Mouse (Mus musculus) cortical plate, adult 2 months (tissue): ENCODE results near the gene Tap1. TPM values are rescaled to one million over a fixed set of nuclear protein-coding genes. Genes with fewer than 3 reads are reported as not detected.

ENCODE experiments used
- H3K27ac ChIP-seq: fragments of 200-500 bp; 2 replicates; pipeline ENCODE4 v1.5.1; 2012; ENCODE audit warnings: low read length, control low read depth, inconsistent platforms; ENCODE audit not compliant: insufficient read depth
- H3K4me1 ChIP-seq: fragments of 200-500 bp; 2 replicates; pipeline ENCODE4 v1.6.1; 2011; ENCODE audit warnings: low read length; ENCODE audit not compliant: control insufficient read depth, insufficient read depth
- H3K4me3 ChIP-seq: fragments of 200-500 bp; 2 replicates; pipeline ENCODE4 v1.5.1; 2011; ENCODE audit warnings: mild to moderate bottlenecking, low read length, control low read depth; ENCODE audit not compliant: insufficient read depth
- CTCF ChIP-seq: fragments of 200-500 bp; IDR thresholded peaks from 2 replicates; pipeline ENCODE4 v1.5.1; 2011; ENCODE audit warnings: mild to moderate bottlenecking, control low read depth, low read length; ENCODE audit not compliant: insufficient read depth; ENCODE audit errors: extremely low read depth
- POLR2A ChIP-seq: fragments of 200-500 bp; IDR thresholded peaks from 2 replicates; pipeline ENCODE4 v1.6.1; 2011; ENCODE audit warnings: mild to moderate bottlenecking, low read length, control low read depth; ENCODE audit not compliant: insufficient read depth; ENCODE audit errors: extremely low read depth
- polyA plus RNA-seq: library from polyadenylated mRNA; depleted of rRNA; stranded (reverse); fragments of >200 nt; gene quantifications from 2 replicates; pipeline ENCODE4 v1.2.3, GENCODE M21; 2012

Tap1 gene
- polyA plus RNA-seq, 1 experiment: 3.4 TPM

DNA sequence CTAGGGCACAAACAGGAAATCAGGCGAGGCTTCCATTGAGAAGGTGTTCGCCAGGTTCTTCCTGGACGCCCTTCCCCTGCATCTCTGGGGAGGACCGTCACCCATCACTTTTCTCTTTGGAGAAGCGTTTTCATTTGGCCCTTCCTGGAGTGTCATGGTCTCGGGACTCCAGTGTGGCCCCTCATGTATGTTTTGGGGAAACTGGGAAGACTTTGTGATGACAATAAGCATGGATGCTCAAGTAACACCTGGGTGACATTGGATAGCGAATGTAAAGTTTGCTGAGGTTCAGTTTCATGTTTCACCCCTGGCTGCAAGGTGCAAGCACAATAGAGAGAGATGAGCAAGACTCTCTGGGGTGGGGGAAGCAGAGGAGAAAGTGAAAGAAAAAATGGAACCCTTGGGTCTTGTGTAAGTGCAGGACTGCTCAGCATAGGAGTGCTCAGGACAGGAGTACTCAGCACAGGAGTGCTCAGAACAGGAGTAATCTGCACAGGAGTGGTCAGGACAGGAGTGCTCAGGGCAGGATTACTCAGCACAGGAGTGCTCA is 14.2 kb downstream of the Tap1 start:
- H3K27ac ChIP-seq: no peak overlapping the region
- H3K4me3 ChIP-seq: no peak overlapping the region
- H3K4me1 ChIP-seq: no peaks in the 10 kb centered on the region; the same call in 1 of the 2 replicates
- no peak for TF ChIP-seq POLR2A

DNA sequence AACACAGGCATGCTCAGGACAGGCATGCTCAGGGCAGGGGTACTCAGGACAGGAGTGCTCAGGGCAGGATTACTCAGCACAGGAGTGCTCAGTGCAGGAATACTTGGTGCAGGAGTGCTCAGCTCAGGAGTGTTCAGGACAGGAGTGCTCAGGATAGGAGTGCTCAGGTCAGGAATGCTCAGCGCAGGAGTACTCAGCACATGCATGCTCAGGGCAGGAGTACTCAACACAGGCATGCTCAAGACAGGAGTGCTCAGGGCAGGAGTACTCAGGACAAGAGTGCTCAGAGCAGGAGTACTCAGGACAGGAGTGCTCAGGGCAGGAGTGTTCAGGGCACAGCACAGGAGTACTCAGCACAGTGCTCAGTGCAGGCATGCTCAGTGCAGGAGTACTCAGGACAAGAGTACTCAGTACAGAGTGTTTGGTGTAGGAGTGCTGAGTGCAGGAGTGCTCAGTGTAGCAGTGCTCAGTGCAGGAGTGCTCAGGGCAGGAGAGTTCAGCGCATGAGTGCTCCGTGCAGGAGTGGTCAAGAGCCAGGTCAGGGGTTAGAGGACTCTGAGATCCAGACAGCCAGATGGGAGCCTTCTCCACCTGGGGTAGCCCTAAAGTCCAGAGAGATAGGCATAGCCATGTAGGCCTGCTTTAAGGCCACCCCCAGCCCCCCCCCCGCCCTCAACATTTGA is 15.5 kb downstream of the Tap1 start:
- Histone ChIP-seq H3K27ac (no peak overlapping the region), H3K4me3 (no peak overlapping the region), H3K4me1 (no peaks in the 10 kb centered on the region; the same call in 1 of the 2 replicates)
- no peak for TF ChIP-seq CTCF
- TF ChIP-seq POLR2A: no peak

DNA sequence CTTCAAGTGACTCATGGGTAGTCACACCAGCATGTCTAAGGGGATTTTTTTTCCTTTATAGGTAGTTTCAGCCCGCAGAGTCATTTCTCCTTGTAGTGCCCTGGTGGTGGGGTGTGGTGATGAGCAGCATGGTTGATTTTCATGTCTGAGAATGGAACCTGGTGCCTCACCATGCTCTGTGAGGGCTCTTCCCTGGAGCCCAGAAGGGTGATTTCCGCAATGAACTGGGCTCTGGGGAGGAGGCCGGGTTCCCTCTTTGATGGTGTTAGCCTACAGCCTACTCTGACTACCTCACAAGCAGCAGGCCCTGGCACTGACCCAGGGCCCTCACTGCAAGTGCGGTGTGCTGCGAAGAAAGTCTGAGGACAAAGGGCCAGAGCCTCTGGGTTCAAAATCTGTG is 16.1 kb downstream of the Tap1 start, which contains the start of gene Tap2:
Gene Tap2 (plus strand): TSS at position 84 of the 400 bp plus-strand sequence.
- Histone ChIP-seq H3K4me3 (peak within 1 kb of the TSS; percentile 89), H3K27ac (no peak within 1 kb of the TSS), H3K4me1 (no peaks in the 10 kb centered on the region; the same call in 1 of the 2 replicates)
- TF ChIP-seq POLR2A (no peak), CTCF (no peak)

DNA sequence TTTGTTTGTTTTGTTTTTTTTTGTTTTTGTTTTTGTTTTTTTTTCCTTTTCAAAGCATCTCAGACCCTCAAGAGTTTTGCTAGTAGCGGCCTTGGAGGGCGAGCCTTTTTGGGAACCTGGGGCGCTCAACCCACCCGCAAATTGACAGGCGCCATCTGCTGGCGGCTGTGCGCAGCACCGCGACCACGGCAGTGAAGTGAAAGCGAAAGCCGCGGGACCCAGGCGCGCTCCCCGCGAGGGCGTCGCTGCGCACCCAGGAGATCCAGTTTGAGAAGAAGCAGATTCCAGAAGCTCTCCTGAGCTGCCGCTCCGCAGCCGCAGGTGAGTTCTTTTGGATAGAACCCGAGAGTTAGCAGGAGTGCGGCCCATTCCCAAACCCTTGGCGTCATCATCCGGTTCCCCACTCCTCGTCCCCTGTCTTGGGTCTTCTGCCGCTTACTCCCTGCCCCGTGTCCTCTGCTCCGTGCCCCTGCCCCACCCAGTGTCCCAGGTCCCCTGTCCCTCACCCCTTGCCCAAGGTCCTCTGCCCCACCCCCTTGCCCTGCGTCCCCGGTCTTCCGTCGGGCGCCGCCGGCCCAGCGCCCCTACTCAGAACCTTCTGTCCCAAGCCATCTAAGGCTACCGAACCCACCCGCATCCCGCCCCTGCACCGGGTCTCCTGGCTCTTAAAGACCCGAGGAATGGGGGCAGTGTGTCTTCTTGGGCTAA is 17.1 kb downstream of the Tap1 start:
- Histone ChIP-seq H3K27ac (no peak overlapping the region), H3K4me3 (peak overlapping the region; percentile 89), H3K4me1 (no peaks in the 10 kb centered on the region)
- TF ChIP-seq CTCF: peak; percentile 64
- TF ChIP-seq POLR2A: no peak

DNA sequence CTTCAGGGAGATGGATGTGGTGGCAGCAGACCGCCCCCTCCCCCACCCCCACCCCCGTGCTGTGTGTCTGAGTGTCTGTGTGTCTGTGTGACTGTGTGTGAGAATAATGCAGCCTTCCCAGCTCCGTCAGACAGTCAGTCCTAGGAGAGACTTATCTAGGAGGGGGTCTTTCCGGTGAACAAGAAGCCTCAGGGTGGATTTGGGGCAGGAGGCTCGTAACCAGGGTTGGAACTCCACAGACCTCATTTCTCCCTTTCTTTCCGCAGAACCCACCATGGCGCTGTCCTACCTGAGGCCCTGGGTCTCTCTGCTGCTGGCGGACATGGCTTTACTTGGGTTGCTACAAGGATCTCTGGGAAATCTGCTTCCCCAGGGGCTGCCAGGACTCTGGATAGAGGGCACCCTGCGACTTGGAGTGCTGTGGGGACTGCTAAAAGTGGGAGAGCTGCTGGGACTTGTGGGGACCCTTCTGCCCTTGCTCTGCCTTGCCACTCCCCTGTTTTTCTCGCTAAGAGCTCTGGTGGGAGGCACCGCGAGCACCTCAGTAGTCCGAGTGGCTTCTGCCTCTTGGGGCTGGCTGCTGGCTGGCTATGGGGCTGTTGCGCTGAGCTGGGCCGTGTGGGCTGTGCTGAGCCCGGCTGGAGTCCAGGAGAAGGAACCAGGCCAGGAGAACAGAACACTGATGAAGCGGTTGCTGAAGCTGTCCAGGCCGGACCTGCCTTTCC is 17.8 kb downstream of the Tap1 start:
- TF ChIP-seq CTCF: no peak
- no peak for TF ChIP-seq POLR2A
- H3K27ac ChIP-seq: no peak overlapping the region
- no peaks in the 10 kb centered on the region for H3K4me1 ChIP-seq
- H3K4me3 ChIP-seq: peak overlapping the region; percentile 89

DNA sequence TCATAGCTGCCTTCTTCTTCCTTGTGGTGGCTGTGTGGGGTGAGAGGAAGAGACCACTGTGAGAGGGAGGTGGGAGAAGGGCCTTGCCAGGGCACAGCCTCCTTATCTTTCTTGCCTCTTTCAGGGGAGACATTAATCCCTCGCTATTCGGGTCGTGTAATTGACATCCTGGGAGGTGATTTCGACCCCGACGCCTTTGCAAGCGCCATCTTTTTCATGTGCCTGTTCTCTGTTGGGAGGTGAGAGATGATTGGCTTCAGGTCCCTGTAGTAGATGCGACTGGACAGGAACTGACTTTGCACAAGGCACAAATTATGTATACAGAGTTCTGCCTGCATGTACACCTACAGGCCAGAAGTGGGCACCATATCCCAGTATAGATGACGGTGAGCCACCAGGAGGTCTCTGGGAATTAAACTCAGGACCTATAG is 18.4 kb downstream of the Tap1 start:
- no peaks in the 10 kb centered on the region for H3K4me1 ChIP-seq
- TF ChIP-seq CTCF (peak; percentile 37), POLR2A (no peak)
- H3K27ac ChIP-seq: no peak overlapping the region
- peak overlapping the region; percentile 89; the same call in 1 of the 2 replicates for H3K4me3 ChIP-seq

DNA sequence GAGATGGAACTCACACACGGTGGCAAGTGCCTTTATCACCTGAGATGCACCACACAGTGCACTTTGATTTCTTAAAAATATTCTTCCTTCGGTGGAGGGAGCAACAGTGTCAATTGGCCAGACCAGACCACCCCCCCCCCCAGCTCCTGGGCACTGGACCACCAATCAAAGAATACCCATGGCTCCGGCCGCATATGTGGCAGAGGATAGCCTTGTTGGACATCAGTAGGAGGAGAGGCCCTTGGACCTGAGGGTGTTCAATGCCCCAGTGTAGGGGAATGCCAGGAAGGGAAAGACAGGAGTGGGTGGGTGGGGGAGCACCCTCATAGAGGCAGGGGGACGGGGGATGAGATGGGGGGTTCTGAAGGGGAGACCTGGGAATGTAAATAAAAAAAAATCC is 19.4 kb downstream of the Tap1 start:
- Histone ChIP-seq H3K27ac (no peak overlapping the region), H3K4me3 (no peak overlapping the region), H3K4me1 (no peaks in the 10 kb centered on the region)
- TF ChIP-seq CTCF: no peak
- no peak for TF ChIP-seq POLR2A

DNA sequence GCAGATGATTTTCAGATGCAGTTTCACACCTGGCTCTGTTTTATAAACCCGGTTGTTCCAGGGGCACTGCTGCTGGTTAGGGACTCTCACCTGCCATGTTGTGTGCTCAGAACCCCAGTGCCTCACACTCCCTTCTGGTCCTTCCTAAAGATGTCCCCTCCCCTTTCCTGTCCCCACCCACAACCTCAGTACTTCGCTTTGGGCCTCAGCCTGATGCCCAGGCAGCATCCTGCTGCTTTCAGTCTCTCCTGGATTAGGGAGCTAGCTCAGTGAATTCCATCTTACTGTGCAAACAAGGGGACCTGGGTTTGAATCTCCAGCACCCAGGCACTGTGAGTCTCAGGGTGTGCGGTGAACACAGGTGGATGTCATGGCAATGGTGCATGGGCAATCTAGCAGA is 20.1 kb downstream of the Tap1 start:
- TF ChIP-seq CTCF: no peak
- TF ChIP-seq POLR2A: no peak
- Histone ChIP-seq H3K4me3 (no peak overlapping the region), H3K27ac (no peak overlapping the region), H3K4me1 (no peaks in the 10 kb centered on the region)

DNA sequence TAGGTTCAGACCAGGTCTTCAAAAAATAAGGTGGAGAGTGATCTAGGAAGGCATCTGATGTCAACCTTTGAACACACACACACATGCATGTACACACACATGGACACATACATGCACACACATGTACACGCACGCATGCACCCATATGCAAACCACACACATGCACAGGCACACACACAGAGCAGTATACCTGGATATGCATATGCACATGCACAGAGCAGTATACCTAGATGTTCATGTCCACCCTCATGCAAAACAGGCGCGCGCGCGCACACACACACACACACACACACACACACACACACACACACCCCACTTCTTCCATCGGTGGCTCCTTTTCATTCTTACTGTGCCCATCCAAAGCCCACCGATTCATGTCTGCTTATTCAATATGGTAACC is 20.5 kb downstream of the Tap1 start:
- no peak overlapping the region for H3K27ac ChIP-seq
- no peak for TF ChIP-seq POLR2A
- no peak for TF ChIP-seq CTCF
- H3K4me3 ChIP-seq: no peak overlapping the region
- no peaks in the 10 kb centered on the region for H3K4me1 ChIP-seq
